Mouse (Mus musculus) myocyte (in vitro differentiated cells): ENCODE results near the gene Dctn1.

ENCODE experiments used
- E2F4 ChIP-seq: IDR thresholded peaks from one replicate; pipeline ENCODE4 v1.6.1; 2011; ENCODE audit warnings: mild to moderate bottlenecking, control low read depth, moderate library complexity; ENCODE audit not compliant: insufficient read depth
- MAX ChIP-seq: IDR thresholded peaks from one replicate; pipeline ENCODE4 v1.6.1; 2011; ENCODE audit warnings: low read depth, mild to moderate bottlenecking, control low read depth
- MYOD1 ChIP-seq, 3 experiments: IDR thresholded peaks; one replicate each; pipeline ENCODE4 v1.6.1; 2011; ENCODE audit warnings: control low read depth in 2 of 3, low read depth in 2 of 3, mild to moderate bottlenecking in 2 of 3, moderate library complexity in 1 of 3; ENCODE audit not compliant: insufficient read length in 2 of 3, control insufficient read depth in 1 of 3
- POLR2A ChIP-seq: IDR thresholded peaks from one replicate; pipeline ENCODE4 v1.6.1; 2011; ENCODE audit warnings: low read depth, mild to moderate bottlenecking, control low read depth, moderate library complexity; ENCODE audit not compliant: insufficient read length
- POLR2AphosphoS2 ChIP-seq: IDR thresholded peaks from one replicate; pipeline ENCODE4 v1.6.1; 2011; ENCODE audit warnings: low read depth, control low read depth; ENCODE audit not compliant: insufficient read length
- TCF3 ChIP-seq: IDR thresholded peaks from one replicate; pipeline ENCODE4 v1.6.1; 2011; ENCODE audit warnings: low read depth, control low read depth; ENCODE audit not compliant: insufficient read length
- USF1 ChIP-seq: IDR thresholded peaks from one replicate; pipeline ENCODE4 v1.6.1; 2011; ENCODE audit warnings: low read depth, mild to moderate bottlenecking, control low read depth, moderate library complexity

- TF ChIP-seq POLR2A (no peak), MAX (no peak), POLR2AphosphoS2 (no peak), MYOD1 (IDR thresholded peaks at IDR 0.05; ENCODE audit: control insufficient read depth in 1 of 3, insufficient read length in 2 of 3, low read depth in 2 of 3) (no peak), E2F4 (no peak), USF1 (no peak), TCF3 (no peak)
These were observed 78.8 kb downstream of the Dctn1 start for GRCm38 (mm10) chr6:83244422-83245061.
